Mouse (Mus musculus): Measurements from ENCODE around the gene Soga3.

Soga3 gene

GRCm38 (mm10) chr10:29143566-29144335 is at the start of gene Soga3:
TSS of gene Soga3 (plus strand) at chr10:29143839.
- in situ Hi-C loops (cut with MboI, MseI): no loop called here

- in situ Hi-C loops (cut with MboI, MseI): no loop called here
Measured at GRCm38 (mm10) chr10:29106962-29107361, 36.7 kb upstream of the Soga3 start.

GRCm38 (mm10) chr10:29142556-29143105 is 1.0 kb upstream of the Soga3 start:
- in situ Hi-C loops (cut with MboI, MseI): no loop called here

GRCm38 (mm10) chr10:29144612-29145405 is 1.2 kb downstream of the Soga3 start:
- in situ Hi-C loops (cut with MboI, MseI): no loop called here

DNA sequence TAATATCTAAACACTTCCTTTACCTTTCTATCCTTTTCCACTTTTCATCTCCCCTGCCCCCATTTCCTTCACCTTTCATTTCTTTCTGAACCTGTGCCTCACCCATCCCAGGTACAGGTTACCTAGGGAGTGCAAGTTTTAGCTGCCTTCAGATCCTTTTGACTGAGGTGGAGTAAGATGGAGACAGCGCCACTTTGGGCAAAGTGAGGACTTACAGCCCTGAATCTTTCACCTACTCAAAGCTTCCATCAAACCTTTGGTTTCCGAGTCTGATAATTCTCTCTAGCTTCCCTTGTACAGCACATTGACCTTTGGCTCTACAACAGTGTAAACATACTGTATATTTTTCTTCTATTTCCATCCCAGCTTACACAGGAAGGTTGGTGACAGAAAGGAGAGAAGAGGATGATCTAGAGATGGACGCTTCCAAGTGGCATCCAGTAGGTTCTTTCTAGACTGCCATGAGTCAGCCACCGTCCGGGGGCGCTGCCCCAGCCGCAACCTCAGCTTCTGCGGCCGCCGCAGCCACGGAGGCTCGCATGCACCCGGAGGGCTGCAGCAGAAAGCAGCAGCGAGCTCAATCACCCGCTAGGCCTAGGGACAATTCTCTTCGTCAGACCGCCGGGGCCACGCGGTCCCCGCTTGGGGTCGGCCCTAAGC is 2.7 kb downstream of the Soga3 start:
- in situ Hi-C loops (cut with MboI, MseI): no loop called here

DNA sequence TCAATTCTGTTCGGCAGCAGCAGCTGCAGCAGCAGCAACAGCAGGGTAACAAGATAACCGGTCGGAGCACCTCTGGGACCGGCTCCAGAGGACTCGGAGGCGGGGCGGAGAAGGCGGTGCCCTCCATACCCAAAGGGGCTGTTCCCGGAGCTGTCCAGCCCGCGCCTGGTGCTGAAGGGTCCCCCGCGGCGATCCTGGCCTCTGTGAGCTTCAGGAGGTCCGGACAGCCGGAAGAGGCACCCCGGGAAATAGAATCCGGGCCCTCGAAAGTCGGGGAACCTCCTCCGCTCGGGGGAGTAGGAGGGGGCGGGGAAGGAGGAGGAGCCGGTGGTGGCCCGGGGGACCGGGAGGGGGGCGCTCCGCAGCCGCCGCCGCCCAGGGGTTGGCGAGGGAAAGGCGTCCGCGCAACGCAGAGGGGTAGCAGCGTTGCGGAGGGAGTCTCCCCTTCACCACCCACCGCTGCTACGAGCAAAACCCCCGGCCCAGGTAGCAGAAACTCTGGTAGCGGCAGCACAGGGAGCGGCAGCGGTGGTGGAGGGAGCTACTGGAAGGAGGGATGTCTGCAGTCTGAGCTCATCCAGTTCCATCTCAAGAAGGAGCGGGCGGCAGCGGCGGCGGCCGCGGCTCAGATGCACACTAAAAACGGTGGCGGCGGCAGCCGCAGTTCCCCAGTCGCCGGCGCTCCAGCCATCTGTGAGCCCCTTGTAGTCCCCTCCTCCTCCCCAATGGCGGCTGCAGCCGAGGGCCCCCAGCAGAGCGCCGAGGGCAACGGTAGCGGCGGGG is 3.4 kb downstream of the Soga3 start:
- in situ Hi-C loops (cut with MboI, MseI): no loop called here

DNA sequence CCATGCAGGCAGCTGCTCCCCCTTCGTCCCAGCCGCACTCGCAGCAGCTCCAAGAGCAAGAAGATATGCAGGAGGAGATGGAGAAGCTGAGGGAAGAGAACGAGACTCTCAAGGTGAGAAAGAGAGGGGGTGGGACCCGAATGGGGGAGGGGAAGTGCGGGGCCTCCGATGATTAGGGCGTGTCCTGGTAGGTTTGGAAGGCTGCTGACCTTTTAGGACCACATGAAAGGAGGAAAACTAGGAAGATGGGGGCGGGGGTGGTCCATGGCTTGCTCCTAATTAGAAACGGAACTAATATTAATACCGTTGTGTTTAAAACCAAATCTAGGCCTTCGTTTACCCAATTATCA is 4.0 kb downstream of the Soga3 start:
- in situ Hi-C loops (cut with MboI, MseI): no loop called here

- in situ Hi-C loops (cut with MboI, MseI): no loop called here
Measured at GRCm38 (mm10) chr10:29148076-29148475, 4.4 kb downstream of the Soga3 start.

DNA sequence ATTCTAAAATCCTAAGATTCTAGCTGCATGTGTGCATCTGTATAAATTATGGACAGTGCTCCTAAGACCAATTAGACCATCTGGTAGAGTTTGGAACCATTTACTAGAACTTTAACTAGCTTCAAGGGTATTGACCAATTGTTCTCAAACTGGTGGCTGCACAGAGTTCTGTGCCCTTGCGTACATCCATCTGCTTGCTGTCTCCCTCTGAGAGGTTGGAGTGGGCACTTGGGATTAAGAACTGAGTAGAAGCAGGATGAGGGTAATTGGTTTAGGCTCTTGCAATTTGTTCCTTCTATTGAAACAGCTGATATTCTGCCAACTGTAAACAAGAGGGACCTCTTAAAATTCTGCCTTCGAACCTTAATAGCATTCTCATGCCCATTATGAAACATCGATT is 11.7 kb downstream of the Soga3 start:
- in situ Hi-C loops (cut with MboI, MseI): no loop called here

DNA sequence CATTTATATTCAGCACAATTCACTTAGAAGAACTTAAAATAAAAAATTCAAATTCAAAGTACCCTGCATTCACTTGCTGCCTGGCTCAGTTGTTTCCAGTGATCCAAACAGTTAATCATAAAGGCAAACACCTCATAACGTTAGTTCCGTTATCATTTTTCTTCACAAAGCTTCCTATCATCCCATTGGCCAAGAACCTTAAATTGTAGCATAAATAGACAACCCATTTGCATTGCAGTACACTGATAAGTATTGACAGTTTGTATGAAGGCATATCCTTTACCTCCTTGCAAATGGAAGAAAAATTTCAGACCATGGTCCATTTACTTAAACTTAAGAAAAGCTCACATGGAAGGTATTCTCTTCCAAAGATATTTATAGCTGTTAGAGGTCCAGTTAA is 18.0 kb downstream of the Soga3 start:
- in situ Hi-C loops (cut with MboI, MseI): no loop called here

DNA sequence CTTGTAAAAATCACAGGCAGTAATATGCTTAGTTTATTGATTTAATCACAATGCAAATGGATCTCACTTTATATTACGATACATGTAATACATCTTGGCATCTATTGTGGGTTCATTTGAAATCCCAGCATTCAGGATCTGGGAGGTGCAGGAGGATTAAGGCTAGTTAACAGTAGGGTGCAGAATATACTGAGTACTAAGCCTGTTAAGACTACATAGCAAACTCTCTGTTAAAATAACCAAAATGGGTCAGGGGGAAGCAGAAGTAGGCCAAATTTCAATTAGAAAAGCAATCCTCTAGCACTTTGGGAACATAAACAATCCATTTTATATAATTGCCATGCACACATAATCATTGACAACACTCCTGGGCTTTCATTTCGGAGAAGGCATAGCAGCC is 30.1 kb downstream of the Soga3 start:
- in situ Hi-C loops (cut with MboI, MseI): no loop called here

DNA sequence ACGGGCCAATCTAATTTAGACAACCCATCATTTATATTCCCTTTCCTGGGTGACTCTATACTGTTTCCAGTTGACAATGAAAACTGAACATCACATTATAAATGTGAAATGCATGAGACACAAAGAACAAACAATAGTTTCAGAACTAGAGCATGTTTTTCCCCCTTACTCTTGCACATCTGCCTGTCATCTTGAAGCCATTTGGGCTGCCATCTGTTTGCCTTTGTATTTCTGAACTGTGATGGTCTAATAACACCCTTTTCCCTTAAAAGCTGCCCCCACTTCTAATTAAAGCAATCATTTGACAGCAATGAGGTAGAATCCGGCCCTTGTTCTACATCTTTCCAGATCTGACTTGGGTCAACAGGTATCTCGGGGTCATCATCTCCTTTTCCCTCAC is 32.0 kb downstream of the Soga3 start:
- in situ Hi-C loops (cut with MboI, MseI): no loop called here

- in situ Hi-C loops (cut with MboI, MseI): no loop called here
Measured at GRCm38 (mm10) chr10:29176881-29177280, 33.2 kb downstream of the Soga3 start.

DNA sequence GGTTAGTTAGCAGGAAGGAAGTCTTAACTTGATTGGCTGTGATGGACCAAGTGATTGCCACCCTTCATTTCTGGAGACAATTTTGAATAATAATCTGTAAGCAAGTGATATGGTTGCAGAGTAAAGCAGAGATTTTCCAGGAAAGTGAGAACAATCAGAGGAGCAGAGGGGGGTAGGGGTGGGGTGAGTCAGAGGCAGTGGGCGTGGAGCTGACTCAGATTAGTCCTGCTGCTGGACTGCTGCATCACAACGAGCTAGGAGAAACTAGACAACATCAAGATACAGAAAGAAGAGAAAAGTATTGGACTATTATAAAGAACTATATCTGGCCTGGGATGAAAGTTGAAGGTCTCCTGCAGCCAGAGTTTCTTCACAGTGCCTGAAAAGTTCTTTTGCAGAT is 34.4 kb downstream of the Soga3 start:
- in situ Hi-C loops (cut with MboI, MseI): no loop called here

DNA sequence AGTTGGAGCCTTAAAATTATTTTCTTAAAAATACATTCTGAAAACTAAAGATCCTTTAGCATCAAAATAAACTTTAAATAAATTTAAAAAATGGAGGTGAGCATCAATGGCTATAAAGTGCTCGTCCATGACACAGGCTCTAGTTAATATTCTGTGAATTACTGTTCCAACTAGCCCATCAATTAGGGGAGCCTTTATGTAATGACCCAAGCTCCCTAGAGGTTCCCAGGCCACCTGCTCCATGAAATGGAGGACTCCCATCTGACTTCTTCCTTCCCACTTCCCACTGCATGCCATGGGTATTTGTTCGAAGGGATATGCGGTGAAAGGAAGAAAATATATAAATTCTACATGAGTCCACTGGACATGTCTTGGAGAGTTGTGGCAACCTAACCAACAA is 36.6 kb downstream of the Soga3 start:
- in situ Hi-C loops (cut with MboI, MseI): no loop called here

- in situ Hi-C loops (cut with MboI, MseI): no loop called here
Measured at GRCm38 (mm10) chr10:29181046-29181445, 37.4 kb downstream of the Soga3 start.

GRCm38 (mm10) chr10:29193769-29194168 is 50.1 kb downstream of the Soga3 start:
- in situ Hi-C loops (cut with MboI, MseI): no loop called here

- in situ Hi-C loops (cut with MboI, MseI): no loop called here
Measured at GRCm38 (mm10) chr10:29196811-29197210, 53.2 kb downstream of the Soga3 start.

- in situ Hi-C loops (cut with MboI, MseI): no loop called here
Measured at GRCm38 (mm10) chr10:29198642-29199041, 55.0 kb downstream of the Soga3 start, which contains the start of gene Gm49353. TSS of gene Gm49353 (plus strand) at chr10:29198954.

DNA sequence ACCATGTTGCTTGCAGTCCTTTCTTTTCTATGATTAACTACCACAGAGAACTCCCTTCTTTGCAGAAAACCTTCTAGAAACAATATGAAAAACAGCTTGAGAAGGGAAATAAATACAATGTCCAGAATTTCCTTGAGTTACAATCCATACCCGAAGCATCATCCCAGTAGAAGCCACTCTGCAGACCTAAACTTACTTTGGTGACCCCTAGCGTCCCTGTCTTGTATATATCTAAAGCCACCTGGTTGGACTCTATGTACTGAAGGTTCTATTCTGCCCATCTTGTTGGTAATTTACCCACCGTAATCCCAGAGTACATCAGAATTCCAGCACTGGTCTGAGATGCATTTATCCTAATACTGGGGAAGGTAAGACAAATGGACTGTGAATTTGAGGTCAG is 56.2 kb downstream of the Soga3 start:
- in situ Hi-C loops (cut with MboI, MseI): no loop called here

GRCm38 (mm10) chr10:29200609-29201008 is 57.0 kb downstream of the Soga3 start:
- in situ Hi-C loops (cut with MboI, MseI): no loop called here
